Mouse (Mus musculus) forebrain, embryonic 11.5 days (tissue): Measurements from ENCODE around the gene Cacng4. TPM values are rescaled to one million over a fixed set of nuclear protein-coding genes. Genes with fewer than 3 reads are reported as not detected.
A peak's percentile ranks its signal among the peaks of the same experiment; 100 is the strongest.

Experiments used
- ATAC-seq: fragments of 200-750 bp; cut with Nextera tagmentation; replicated peaks from 2 replicates; pipeline ENCODE4 v1.8.0; 2017; ENCODE audit warnings: moderate TSS enrichment; ENCODE audit not compliant: low FRiP score
- DNase-seq: peaks from one replicate; pipeline ENCODE4 v3.0.0-alpha.2; 2017; ENCODE audit warnings: low spot score
- H3K27ac ChIP-seq: fragments of 300-500 bp; sonication (generic); 2 replicates; pipeline ENCODE4 v1.5.1; 2014; ENCODE audit warnings: low read depth, low read length
- H3K27me3 ChIP-seq: fragments of 300-500 bp; sonication (generic); 2 replicates; pipeline ENCODE4 v1.6.1; 2014; ENCODE audit warnings: mild to moderate bottlenecking, low read length, mixed read lengths; ENCODE audit not compliant: control insufficient read depth, insufficient read depth
- H3K36me3 ChIP-seq: fragments of 300-500 bp; sonication (generic); 2 replicates; pipeline ENCODE4 v1.6.1; 2014; ENCODE audit warnings: mild to moderate bottlenecking, low read length, moderate library complexity, mixed read lengths; ENCODE audit not compliant: control insufficient read depth, insufficient read depth
- H3K4me1 ChIP-seq: fragments of 300-500 bp; sonication (generic); replicated peaks from 2 replicates; pipeline ENCODE4 v1.6.1; 2014; ENCODE audit warnings: low read length, mixed read lengths; ENCODE audit not compliant: control insufficient read depth, insufficient read depth
- H3K4me2 ChIP-seq: fragments of 300-500 bp; sonication (generic); 2 replicates; pipeline ENCODE4 v1.6.1; 2014; ENCODE audit warnings: low read depth, mild to moderate bottlenecking, low read length, moderate library complexity, mixed read lengths; ENCODE audit not compliant: severe bottlenecking
- H3K4me3 ChIP-seq: fragments of 300-500 bp; sonication (generic); 2 replicates; pipeline ENCODE4 v1.5.1; 2014; ENCODE audit warnings: low read depth, low read length
- H3K9ac ChIP-seq: fragments of 300-500 bp; sonication (generic); 2 replicates; pipeline ENCODE4 v1.6.1; 2014; ENCODE audit warnings: low read length
- H3K9me3 ChIP-seq: fragments of 300-500 bp; sonication (generic); 2 replicates; pipeline ENCODE4 v1.6.1; 2016; ENCODE audit warnings: low read length, mixed read lengths; ENCODE audit not compliant: control insufficient read depth
- WGBS: fragments of 180-500 bp; shearing (Covaris S2); extraction: QIAGEN DNeasy Blood & Tissue Kit; methylation state at CpG from one replicate; pipeline ENCODE4 v1.1.7; 2014; 5-methylcytosine and 5-hydroxymethylcytosine counted together
- polyA plus RNA-seq: library from polyadenylated mRNA; unstranded; fragments of >200 nt; fragmentation: Nextera tagmentation; extraction: Ambion mirVana; gene quantifications from 2 replicates; pipeline ENCODE4 v1.2.1, GENCODE M21; 2014

The Cacng4 gene
- polyA plus RNA-seq, 1 experiment from 2014 or later = 19.1 TPM

- no peak overlapping the region for H3K27ac ChIP-seq
- ATAC-seq (no peak), DNase-seq (no peak)
- no peaks in the 10 kb centered on the region for H3K4me1 ChIP-seq
- H3K27me3 ChIP-seq = no peaks in the 10 kb centered on the region
- no peak overlapping the region for H3K4me3 ChIP-seq
- H3K4me2 ChIP-seq = no peak overlapping the region
- WGBS = 89% methylated on average over 9 of the region's 9 CpGs
- H3K36me3 ChIP-seq = no peaks in the 10 kb centered on the region
- H3K9me3 ChIP-seq = no peaks in the 10 kb centered on the region
- H3K9ac ChIP-seq = no peak overlapping the region
Observed at GRCm38 (mm10) chr11:107720264-107721021, 73.9 kb downstream of the Cacng4 start.

GRCm38 (mm10) chr11:107716332-107716938 lies 77.9 kb downstream of the Cacng4 start, which contains the start of gene Cacng1:
Gene Cacng1, minus strand, starts transcription at chr11:107716522.
- Histone ChIP-seq H3K9me3 (no peaks in the 10 kb centered on the region), H3K4me3 (no peak within 1 kb of the TSS), H3K9ac (no peak within 1 kb of the TSS), H3K36me3 (no peaks in the 10 kb centered on the region), H3K4me1 (no peaks in the 10 kb centered on the region), H3K27ac (no peak within 1 kb of the TSS), H3K27me3 (no peaks in the 10 kb centered on the region; the same call in 1 of the 2 replicates), H3K4me2 (no peak within 1 kb of the TSS)
- DNase-seq (no peak), ATAC-seq (no peak)
- WGBS = 87% methylated on average over 16 of the region's 16 CpGs

- no peaks in the 10 kb centered on the region for H3K9me3 ChIP-seq
- ATAC-seq = no peak
- H3K27me3 ChIP-seq = no peaks in the 10 kb centered on the region; the same call in 1 of the 2 replicates
- no peak for DNase-seq
- H3K27ac ChIP-seq = no peak overlapping the region
- H3K4me1 ChIP-seq = no peaks in the 10 kb centered on the region
- no peaks in the 10 kb centered on the region for H3K36me3 ChIP-seq
- H3K4me3 ChIP-seq = no peak overlapping the region
- H3K9ac ChIP-seq = no peak overlapping the region
- H3K4me2 ChIP-seq = no peak overlapping the region
- 89% methylated on average over 7 of the region's 7 CpGs for WGBS
Observed at GRCm38 (mm10) chr11:107714368-107714767, 80.0 kb downstream of the Cacng4 start.

- Histone ChIP-seq H3K9me3 (no peaks in the 10 kb centered on the region), H3K27ac (no peak overlapping the region), H3K9ac (no peak overlapping the region), H3K4me1 (peaks cover 10% of the 10 kb centered on the region; the same call in 1 of the 2 replicates), H3K27me3 (no peaks in the 10 kb centered on the region; the same call in 1 of the 2 replicates), H3K4me2 (no peak overlapping the region), H3K4me3 (no peak overlapping the region), H3K36me3 (no peaks in the 10 kb centered on the region)
- no peak for DNase-seq
- no peak for ATAC-seq
- WGBS = 74% methylated on average over 3 of the region's 3 CpGs
Observed at GRCm38 (mm10) chr11:107710379-107710778, 84.0 kb downstream of the Cacng4 start.

GRCm38 (mm10) chr11:107707897-107708610 lies 86.3 kb downstream of the Cacng4 start:
- Histone ChIP-seq H3K4me1 (peaks cover 11% of the 10 kb centered on the region; the same call in 1 of the 2 replicates), H3K9me3 (no peaks in the 10 kb centered on the region)

GRCm38 (mm10) chr11:107705476-107706074 lies 88.8 kb downstream of the Cacng4 start:
- ATAC-seq (no peak), DNase-seq (no peak)

More at GRCm38 (mm10) chr11:107707897-107708610, 86.3 kb downstream of the Cacng4 start:
- peak overlapping the region; percentile 24; the same call in 1 of the 2 replicates for H3K4me2 ChIP-seq
- no peak for DNase-seq
- H3K36me3 ChIP-seq = no peaks in the 10 kb centered on the region
- no peak overlapping the region for H3K27ac ChIP-seq
- H3K27me3 ChIP-seq = no peaks in the 10 kb centered on the region; the same call in 1 of the 2 replicates
- ATAC-seq = peak; percentile 46; the same call in 1 of the 2 replicates
- peak overlapping the region; percentile 24; the same call in 1 of the 2 replicates for H3K9ac ChIP-seq
- 20% methylated on average over 20 of the region's 20 CpGs for WGBS
- no peak overlapping the region for H3K4me3 ChIP-seq

GRCm38 (mm10) chr11:107705060-107705459 lies 89.3 kb downstream of the Cacng4 start:
- H3K36me3 ChIP-seq = no peaks in the 10 kb centered on the region
- no peak overlapping the region for H3K27ac ChIP-seq
- H3K27me3 ChIP-seq = no peaks in the 10 kb centered on the region
- WGBS = 81% methylated on average over 6 of the region's 6 CpGs
- ATAC-seq = no peak
- H3K4me2 ChIP-seq = no peak overlapping the region
- no peak for DNase-seq
- no peaks in the 10 kb centered on the region for H3K9me3 ChIP-seq
- H3K9ac ChIP-seq = no peak overlapping the region
- H3K4me1 ChIP-seq = peaks cover 11% of the 10 kb centered on the region; the same call in 1 of the 2 replicates
- no peak overlapping the region for H3K4me3 ChIP-seq

More at GRCm38 (mm10) chr11:107705476-107706074, 88.8 kb downstream of the Cacng4 start:
- H3K27ac ChIP-seq = no peak overlapping the region
- H3K36me3 ChIP-seq = no peaks in the 10 kb centered on the region
- no peaks in the 10 kb centered on the region for H3K9me3 ChIP-seq
- H3K4me3 ChIP-seq = no peak overlapping the region
- no peak overlapping the region for H3K4me2 ChIP-seq
- peaks cover 11% of the 10 kb centered on the region; the same call in 1 of the 2 replicates for H3K4me1 ChIP-seq
- H3K9ac ChIP-seq = no peak overlapping the region
- 76% methylated on average over 11 of the region's 11 CpGs for WGBS
- H3K27me3 ChIP-seq = no peaks in the 10 kb centered on the region
